Mouse (Mus musculus) B cell, adult 62 days (primary cell): ENCODE measurements around the gene Gss. TPM values are rescaled to one million over a fixed set of nuclear protein-coding genes. Genes with fewer than 3 reads are reported as not detected.

Experiments
- total RNA-seq: library from RNA; stranded (reverse); gene quantifications from 4 replicates; pipeline ENCODE4 v1.2.4, GENCODE M21; 2023

The Gss gene
- total RNA-seq: 11.1 to 14.3 TPM (median 12.5 TPM) in 4 replicates

DNA sequence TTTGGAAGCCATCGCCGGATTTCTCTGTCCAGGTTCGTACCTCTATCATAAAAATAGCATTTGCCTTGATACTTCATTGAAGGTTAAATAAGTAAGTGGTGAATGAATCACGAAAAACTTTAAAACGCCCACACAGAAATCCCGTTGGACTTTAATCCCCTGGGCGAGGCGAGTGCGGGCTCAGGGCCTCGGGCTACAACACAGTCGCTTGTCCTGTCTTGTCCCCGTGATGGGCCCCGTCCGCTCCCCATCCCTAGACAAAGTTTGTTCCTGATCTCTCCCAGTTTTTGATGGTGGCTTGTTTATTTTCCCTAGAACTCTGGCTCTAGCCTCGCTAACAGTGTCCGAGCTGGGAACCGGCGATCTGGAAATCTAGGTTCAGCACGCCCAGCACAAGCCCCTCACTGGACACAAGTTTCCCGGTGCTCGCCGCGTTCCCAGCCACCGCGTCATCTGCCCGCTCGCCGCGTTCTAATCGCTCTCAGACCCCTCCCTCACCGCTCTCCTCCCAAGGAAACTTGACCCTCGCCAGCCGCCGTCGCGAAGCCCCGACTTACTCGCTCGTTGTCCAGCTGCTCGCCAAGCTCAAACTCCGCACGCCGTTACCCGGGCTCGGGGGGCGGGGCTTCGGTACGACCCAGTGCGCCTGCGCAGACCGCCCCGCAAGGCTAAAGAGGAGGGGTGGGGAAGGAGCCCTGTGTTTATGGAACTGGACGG lies at the start of gene Gss:
Gene Gss, minus strand, starts transcription at position 674 of the 717 bp plus-strand sequence.

GRCm38 (mm10) chr2:155610978-155611377 lies 18.4 kb upstream of the Gss start, which contains the start of gene Myh7b:
Gene Myh7b (plus strand): TSS chr2:155611212.

GRCm38 (mm10) chr2:155517455-155518423 lies 74.9 kb downstream of the Gss start, which contains the start of the genes Acss2 and Ggt7:
Gene Acss2 (plus strand): TSS chr2:155517948.
Gene Ggt7 (minus strand): TSS chr2:155518237.

Other genes with a start within 250 kb of the Gss start
- gene Pigu, start 235.4 kb downstream of the Gss start, total RNA-seq: 23.9 to 29.2 TPM (median 25.9 TPM) in 4 replicates
- 418 to 452 TPM (median 437 TPM) in 4 replicates for gene Trp53inp2, start 211.8 kb downstream of the Gss start, total RNA-seq
- 61.3 to 72.0 TPM (median 68.3 TPM) in 4 replicates for gene Ncoa6, start 118.9 kb downstream of the Gss start, total RNA-seq
- 2.6 to 6.0 TPM (median 4.2 TPM) in 4 replicates for gene Acss2, start 74.9 kb downstream of the Gss start, total RNA-seq
- 0.46 TPM in 1 of 4 replicates, not detected in the others for gene Ggt7, start 74.6 kb downstream of the Gss start, total RNA-seq
- not detected in 4 replicates for gene Myh7b, start 18.4 kb upstream of the Gss start, total RNA-seq
- 156 to 174 TPM (median 165 TPM) in 4 replicates for gene Trpc4ap, start 99.6 kb upstream of the Gss start, total RNA-seq
- 30.0 to 35.9 TPM (median 32.6 TPM) in 4 replicates for gene Edem2, start 136.7 kb upstream of the Gss start, total RNA-seq
- gene Gm17581, start 143.1 kb upstream of the Gss start, total RNA-seq: not detected in 4 replicates
- not detected in 4 replicates for gene Procr, start 158.3 kb upstream of the Gss start, total RNA-seq
- gene Mmp24, start 182.5 kb upstream of the Gss start, total RNA-seq: not detected in 4 replicates
- 25.4 to 31.1 TPM (median 27.5 TPM) in 4 replicates for gene BC029722, start 226.6 kb upstream of the Gss start, total RNA-seq
- gene Eif6, start 234.1 kb upstream of the Gss start, total RNA-seq: 64.2 to 99.8 TPM (median 92.5 TPM) in 4 replicates
- 0.18 TPM in 1 of 4 replicates, not detected in the others for gene Fam83c, start 242.0 kb upstream of the Gss start, total RNA-seq